Mouse (Mus musculus) left cerebral cortex, postnatal 14 days (tissue): ENCODE measurements around the gene Garnl3. TPM values are rescaled to one million over a fixed set of nuclear protein-coding genes. Genes with fewer than 3 reads are reported as not detected.
"Not testable (repeated sequence)": the region's sequence is repeated elsewhere in the genome, so short reads cannot be mapped to it uniquely, and the experiment has no call there.

Experiments used
- DNase-seq, 2 experiments: peaks; one replicate each; pipeline ENCODE4 v3.0.0; 2021 to 2022; ENCODE audit warnings: low spot score in 2 of 2, mixed read lengths in 1 of 2
- intact Hi-C: fragments of 180-260 bp; cut with DNase I; formaldehyde crosslinking; loops from one replicate; pipeline ENCODE4 v1.15.1; 2025
- total RNA-seq, 2 experiments: library from RNA; stranded (reverse); gene quantifications; 2 replicates each; pipeline ENCODE4 v1.2.3; 2021

Garnl3 gene
- total RNA-seq, 2 experiments from 2014 or later, result 156 to 159 TPM

DNA sequence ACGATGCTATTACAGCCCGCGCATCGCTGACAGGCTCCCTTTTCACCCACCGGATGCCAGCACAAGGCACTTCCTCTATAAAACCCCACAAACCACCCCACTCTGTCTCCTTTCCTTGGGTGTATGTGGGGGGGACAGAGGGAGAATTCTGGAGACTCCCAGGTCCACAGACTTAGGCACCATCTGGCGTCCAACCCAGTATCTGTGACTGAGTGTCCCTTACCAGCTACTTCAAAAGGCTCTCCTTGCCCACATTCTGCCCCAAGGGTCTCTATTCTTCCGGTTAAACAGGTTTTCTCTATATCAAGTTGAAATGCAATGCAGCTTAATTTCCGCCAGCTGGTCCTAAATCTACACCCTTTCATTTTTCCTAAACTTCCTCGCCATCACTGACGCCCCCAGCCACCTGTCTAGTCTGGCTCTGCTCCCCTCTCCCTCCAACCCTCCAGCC lies 36.2 kb downstream of the Garnl3 start:
- peak in 1 of 2 experiments; percentile 28 for DNase-seq

DNA sequence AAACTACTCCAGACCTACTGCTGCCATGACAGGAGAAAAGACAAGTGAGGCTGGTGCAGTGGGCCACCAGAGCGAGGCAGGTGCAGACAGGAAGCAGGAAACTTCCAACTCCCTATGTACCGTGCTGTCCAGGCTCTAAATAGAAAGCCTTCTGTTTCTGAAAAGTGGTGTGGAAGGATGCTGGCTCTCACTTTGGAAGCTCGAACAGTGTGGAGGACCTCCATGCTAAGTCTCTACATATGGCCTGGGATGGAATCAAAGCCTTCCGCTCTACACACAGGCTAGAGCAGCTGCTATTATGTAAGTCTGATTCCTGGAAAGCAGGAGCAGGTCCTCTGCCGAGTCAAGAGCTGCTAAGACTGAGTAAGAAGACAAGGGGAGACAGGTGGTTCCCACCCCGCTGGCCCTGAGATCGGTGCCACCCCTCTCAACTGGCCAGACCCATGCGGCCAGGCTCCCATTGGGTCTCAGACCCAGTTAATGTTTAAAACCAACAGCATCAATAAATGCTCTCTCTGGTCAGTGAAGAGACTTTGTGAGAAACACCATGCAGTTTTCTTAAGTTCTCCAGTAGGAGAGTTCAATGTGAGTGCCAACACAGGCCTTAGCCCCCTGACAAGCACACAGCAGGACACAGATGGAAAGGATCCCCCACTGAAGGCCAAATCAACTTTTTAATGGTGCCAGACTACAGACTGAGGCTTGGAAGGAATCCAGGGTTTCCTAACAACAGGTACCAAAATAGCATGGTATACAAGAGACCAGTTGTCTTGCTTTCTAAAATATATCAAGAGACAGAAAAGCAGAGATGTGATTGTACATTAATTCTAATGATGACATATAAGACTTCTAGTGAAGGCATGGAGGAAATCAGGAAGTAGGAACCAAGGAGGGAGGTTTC lies 40.6 kb downstream of the Garnl3 start:
- DNase-seq, result peak in 1 of 2 experiments; percentile 51

More for the DNA sequence above, 36.2 kb downstream of the Garnl3 start:
- intact Hi-C loops, result no loop called here

DNA sequence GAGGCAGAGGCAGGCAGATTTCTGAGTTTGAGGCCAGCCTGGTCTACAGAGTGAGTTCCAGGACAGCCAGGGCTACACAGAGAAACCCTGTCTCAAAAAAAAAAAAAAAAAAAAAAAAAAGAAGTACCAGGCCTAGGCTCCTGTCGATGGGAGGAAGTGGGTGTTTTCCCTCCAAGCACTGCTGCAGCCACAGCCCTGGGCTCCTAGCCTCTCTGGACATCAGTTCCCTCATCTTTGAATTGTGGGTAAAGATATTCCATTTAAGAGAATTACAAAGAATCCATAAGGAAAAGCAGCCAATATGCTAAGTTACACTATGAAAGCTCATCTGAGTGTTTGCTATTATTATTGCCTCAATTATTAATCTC lies 41.4 kb downstream of the Garnl3 start:
- intact Hi-C loops, result loop anchor here (5.0 kb wide), 1 partner anchor 37 kb away; no protein-coding TSS in a partner anchor

More for the DNA sequence above, 40.6 kb downstream of the Garnl3 start:
- intact Hi-C loops, result loop anchor here (5.0 kb wide), 1 partner anchor 36 kb away; no protein-coding TSS in a partner anchor

DNA sequence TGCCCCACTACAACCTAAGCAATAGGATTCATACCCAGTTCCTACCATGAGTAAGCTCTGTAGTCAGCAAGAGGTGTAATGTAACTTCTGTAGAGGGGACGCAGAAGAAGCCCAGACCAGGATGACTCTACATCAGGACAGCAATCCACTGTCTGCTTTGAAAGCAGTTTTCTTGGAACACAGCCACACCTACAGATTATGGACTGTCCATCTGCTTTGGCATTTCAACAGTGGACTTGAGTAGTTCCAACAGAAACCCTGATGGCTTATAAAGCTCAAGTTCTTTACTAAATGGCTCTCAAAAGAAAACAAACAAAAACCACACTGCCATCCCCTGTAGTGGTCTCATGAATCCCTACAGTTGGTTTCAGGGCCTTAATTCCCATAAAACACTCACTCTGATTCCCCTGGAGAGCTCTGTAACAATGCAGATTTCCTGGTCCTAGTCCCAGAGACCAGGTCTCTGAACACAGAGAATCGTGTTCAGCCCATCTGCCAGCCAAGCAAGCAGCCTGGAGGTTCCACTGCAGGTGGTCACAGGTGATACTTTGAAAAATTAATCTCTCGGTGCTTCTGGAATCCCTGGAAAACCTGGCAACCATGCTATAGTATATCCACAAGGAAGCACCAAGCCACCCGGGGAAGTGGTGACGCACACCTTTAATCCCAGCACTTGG lies 42.0 kb downstream of the Garnl3 start:
- intact Hi-C loops, result loop anchor here (5.0 kb wide), 1 partner anchor 38 kb away; no protein-coding TSS in a partner anchor
- DNase-seq, result no peak

More for the DNA sequence above, 41.4 kb downstream of the Garnl3 start:
- not testable (repeated sequence) for DNase-seq

DNA sequence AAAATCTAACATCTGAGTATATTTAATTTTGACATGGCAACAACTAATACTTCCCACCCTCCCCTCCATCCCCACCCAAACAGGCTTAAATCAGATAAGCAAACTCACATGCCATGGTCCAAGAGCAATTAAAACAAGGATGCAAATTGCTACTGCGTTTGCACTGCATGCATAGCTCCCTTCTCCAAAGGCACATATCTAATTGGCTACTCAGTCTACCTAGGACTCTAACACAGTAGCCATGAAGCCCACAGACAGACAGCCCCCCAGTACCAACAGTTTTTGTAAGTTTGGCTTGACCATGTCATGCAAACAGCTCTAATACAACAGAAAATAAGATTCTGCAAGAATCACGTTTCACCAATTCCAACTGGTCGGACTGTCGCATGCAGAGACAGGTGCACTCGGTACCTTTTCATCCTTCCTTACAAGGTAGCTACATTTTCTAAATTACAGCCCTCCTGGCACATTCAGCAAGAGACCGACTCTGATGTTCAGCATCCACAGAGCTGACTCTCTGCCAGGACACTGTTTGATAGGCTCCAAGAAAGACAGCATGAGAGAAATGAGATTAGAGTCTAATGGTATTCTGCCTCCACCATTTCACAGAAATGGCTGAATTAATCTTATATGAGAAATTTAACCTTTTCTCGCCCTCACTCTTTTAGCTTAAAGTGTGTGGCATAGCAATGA lies 44.6 kb downstream of the Garnl3 start:
- intact Hi-C loops, result no loop called here
- DNase-seq, result no peak

DNA sequence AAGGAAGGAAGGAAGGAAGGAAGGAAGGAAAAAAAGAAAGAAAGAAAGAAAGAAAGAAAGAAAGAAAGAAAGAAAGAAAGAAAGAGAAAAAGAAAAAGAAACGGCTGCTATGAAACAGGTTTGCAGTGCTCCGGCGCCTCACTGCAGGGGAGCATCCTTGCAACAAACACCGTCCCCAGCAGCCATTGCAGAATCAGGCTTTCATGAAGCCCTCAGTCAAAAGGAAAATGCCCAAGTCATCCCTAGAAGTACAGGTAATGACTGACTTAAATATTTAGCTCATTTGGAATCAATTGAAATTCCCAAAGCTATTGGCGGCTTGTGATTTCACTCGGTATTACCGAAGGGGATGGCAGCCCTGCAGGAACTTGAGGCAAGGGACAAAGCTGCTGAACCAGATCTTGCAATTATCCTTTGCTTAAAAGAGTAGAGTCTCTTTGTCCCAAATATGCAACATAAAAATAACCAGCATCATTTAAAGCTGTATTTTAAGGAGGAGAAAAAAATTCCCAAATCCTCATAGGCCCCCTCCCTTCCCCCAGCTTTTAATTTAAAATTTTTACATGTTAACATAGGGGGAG lies 45.3 kb downstream of the Garnl3 start:
- no peak for DNase-seq
- intact Hi-C loops, result no loop called here

DNA sequence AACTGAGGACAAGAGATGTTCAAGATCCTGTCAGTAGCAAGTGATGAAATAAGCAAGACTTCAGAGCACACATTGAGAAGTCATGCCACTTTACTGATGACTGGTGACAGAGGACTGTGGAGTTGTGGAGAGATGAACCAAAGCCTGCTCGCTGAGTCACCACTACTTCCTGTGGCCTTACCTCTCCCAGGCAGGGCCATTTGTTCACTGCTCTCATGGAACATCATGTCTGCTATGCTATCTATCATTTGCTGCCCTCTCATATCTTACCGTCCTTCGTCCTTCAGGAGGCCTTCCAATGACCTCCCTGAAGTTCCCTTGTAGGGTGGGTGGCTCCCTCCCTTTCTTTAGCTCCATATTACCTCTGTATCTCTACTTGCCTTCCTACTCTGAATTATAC lies 47.2 kb downstream of the Garnl3 start:
- intact Hi-C loops, result no loop called here
- DNase-seq, result no peak

DNA sequence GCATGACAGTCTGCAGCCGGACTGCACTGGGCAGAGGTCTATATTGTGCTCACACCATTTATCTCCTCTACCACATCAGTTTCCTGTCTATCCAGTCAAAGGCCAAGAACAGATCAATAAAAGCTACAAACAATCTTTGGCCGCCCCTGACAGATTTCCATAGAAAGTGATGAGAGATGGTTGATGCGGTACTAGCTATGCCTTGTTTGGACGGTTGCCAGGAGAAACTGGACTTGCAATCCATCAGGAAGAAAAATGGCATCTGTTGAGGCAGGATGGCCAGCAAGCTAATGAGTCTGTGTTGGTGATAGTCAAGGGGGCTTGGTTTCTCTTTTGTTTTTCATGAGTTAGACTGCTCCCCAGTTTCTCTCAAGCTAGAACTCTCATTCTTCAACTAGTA lies 51.3 kb downstream of the Garnl3 start:
- intact Hi-C loops, result no loop called here
- no peak for DNase-seq

DNA sequence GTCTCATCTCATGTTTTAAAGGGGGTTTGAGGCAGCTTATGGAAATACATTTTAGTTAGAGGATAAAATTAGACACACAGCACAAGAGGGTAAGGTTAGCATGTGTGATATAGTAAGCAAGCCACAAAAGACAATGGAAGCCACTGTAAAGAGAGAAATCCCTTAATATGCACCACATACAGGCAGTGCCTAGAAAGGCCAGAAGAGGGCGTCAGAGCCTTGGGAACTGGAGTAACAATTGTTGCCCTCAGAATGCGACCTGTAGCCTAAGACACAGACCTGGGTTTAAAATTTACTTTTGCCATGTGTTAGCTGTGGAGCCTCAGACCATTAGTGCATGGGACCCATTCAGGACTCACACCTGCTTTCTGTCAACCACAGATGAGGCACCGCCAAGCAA lies 54.2 kb downstream of the Garnl3 start:
- DNase-seq, result peak; percentile 56 to 67
- intact Hi-C loops, result no loop called here

DNA sequence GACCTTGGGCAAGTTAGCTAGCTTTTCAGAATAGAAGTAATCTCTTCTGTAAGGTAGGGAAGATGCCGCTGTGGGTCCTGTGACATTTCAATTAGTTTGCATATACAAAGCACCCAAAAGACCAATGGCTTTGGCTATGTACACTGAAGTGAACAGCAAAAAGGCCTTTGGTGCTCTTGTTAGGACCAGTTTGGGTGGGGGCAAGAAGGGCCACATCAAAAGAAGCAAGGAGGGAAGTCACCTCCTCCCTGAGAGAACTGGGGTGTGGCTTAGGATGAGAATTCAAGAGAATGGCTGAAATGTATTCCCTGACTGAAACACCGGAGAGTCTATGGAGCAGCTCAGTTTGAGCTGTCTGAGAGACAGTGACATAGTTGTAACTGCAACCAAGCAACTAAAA lies 56.5 kb downstream of the Garnl3 start:
- no peak for DNase-seq
- intact Hi-C loops, result no loop called here

DNA sequence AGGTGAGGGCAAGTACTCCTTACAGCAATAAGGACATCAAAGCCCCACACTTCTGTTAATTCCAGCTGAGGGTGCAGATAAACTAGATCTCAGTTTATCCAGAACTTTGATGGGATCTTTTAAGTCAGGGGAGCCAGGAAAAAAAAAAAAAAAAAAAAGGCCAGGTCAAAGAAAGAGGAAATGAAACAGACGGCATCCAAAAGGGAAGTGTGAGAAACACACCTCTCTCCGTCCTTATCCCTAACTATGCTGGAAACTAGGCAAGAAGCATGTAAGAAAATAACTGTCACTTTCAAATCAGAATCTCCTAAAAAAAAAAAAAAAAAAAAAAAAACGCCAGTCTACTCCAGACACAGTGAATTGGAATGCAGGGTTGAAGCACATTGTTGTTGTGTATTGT lies 57.3 kb downstream of the Garnl3 start:
- DNase-seq, result no peak
- intact Hi-C loops, result no loop called here

DNA sequence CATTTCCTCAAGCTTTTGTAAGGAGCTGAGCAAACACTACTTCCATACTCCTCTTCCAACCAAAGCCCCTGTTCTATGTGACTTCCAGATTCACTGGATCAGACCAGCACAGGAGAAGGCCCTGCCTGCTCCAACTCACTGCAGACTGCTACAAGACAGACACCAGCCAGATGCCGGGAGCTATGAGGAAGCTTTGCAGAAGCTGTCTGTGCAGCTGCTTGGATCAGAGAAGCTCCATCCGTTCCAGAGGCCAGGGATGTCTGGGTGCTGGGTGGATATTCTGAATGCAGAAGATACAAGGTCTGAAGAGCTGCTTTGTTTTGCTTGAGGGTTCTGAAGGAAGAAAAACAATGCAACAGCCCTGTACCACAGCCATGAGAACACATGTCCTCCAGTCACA lies 59.1 kb downstream of the Garnl3 start:
- intact Hi-C loops, result no loop called here
- no peak for DNase-seq

DNA sequence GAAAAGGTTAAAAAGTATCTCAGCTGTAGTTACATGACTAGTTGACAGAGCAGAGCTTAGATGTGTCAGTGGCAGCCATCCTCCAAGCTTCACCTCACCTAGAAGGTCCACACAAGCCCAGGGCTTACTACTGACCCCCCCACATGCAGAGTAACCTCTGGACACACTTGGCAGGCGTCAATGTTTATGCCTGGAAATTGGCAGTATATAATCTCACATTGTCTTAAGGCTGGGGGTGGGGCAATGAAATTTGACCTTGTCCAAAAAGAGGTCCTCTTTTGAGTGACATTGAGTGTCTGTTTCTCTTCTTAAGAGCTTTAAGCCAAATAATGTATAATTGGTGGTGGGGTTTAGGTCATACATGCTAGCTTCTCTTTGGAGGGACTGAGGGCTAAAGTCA lies 65.8 kb downstream of the Garnl3 start:
- no peak for DNase-seq
- intact Hi-C loops, result no loop called here

DNA sequence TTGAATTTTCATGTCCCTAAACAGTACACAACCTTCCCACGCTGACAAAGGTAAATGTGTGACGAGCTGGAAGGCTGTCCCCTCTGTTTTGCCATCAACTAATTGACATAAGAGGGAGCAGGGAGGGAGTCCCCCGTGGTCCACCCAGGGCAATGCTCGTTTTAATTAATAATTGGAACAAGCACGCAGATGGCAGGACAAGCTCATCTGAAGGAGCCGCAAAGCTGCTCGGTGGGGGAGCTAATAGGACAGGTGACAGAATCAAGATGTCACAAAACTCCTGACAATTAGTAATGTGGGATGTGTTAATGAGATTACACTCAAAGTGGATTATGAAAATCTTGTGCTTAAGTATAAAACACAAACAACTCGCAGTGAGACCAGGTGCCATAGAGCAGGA lies 68.7 kb downstream of the Garnl3 start:
- intact Hi-C loops, result no loop called here
- no peak for DNase-seq

DNA sequence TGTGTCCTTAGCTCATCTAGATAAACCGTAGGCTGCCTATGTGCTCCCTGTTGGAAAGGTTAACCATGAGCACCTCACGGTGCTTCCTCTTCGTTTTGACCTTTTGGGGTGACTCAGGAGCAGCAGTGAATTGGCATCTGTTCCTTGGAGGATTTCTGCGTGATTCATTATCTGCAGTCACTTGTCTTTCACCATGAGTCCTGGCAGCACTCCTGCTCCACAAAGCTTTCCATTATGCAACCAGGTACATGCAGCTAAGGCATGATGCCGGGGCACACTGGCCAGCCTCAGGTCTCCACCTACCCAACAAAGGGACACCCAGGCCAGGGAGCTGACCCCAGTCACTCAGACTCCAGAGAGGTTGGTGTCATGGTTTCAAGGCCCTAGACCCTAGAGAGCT lies 72.5 kb downstream of the Garnl3 start:
- intact Hi-C loops, result no loop called here

DNA sequence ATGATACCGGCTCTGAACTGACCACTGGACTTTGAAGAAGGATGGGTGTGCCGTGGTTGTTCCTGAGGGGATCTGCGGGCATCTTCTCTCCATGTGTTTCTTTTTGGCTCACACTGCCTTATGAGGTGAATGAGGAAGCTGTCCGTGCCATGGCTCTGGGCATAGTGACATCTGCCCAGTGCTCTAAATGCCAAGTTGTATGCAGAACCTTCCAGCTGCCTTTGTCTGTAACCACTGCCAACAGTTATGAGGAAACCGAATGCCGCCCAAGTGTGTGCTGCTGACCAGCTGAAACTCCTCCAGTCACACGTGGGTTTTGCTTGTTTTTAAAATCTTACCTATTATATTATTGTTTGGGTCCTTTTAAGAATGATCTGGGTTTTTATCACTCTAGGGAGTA lies 73.9 kb downstream of the Garnl3 start:
- intact Hi-C loops, result no loop called here
- DNase-seq, result no peak

More for the DNA sequence above, 72.5 kb downstream of the Garnl3 start:
- DNase-seq, result no peak

DNA sequence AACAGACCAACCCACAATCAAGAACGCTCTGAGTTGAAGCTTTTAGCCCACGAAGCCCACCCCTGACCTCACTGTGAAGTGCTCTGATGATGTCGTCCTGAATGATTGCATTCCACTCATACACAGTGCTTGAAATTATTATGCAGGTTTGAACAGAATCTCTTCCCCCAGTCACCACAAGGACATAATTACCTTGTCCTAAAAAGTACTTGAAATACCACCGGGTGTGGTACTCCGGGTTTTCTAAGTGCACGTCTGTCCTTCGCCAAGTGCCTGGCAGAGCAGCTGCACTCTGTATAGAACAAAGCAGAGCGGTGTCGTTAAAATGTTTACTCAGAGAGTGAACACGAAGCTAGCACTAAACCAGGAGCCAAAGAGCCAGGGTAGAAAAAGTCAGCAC lies 77.5 kb downstream of the Garnl3 start:
- intact Hi-C loops, result no loop called here
- no peak for DNase-seq

DNA sequence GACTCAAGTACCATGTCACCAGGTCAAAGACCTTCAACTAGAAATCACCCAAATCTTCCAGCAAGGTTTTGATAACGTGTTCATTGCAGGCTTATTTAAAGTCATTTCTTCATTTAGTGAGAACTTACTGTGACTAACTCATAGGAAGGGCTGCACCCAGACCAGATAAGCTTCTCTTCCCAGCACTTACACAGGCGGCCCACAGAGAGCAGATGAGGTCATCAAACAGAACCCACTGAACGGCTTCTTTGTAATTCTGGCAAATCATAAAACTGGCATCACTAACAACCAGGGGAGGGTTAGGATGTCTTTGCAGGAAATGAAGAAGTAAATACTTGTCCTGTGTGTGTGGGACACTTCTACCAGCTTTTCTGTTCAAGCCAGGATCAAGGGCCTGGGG lies 84.1 kb downstream of the Garnl3 start:
- intact Hi-C loops, result no loop called here
- DNase-seq, result no peak

DNA sequence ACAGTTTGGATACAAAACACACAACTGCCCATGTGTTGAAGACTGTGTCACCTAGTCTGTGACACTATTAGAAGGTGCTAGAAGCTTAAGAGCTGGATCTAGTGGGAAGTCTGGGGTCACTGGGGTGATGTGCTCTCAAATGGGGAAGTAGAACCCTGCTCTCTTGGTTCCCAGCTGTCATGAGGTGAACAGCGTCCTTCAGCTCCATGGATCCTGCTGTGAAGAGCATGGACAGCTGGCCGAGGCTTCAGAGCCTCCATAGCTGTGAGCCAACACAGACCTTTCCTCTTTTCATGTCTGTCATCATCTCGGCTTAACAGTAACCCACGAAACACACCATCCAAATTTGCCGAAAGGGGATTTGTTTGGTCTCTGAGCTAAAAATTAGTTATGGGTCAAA lies 84.5 kb downstream of the Garnl3 start:
- no peak for DNase-seq
- intact Hi-C loops, result no loop called here

DNA sequence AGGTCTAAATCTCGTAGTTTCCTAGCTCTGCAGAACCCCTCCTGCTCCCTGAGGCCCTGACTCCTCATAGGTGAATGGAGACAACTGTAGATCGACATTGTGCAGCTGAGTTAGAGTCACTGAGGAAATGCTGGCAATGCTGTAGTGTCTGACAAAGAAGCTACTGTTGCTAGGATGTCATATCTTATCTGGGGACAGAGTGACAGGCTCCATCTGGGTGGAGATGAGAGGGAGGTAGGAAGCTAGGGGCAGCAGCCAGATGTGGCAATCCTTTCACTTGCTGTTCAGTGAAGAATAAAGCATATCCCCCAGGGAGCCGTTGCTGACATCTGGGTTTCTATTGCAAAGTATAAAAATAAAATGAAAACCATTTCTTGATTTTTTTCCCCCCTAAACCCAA lies 85.6 kb downstream of the Garnl3 start:
- intact Hi-C loops, result no loop called here
- no peak for DNase-seq
